Mouse (Mus musculus): ENCODE measurements around the gene H2-Ob.

GRCm38 (mm10) chr17:34188986-34189385, 49.7 kb upstream of the H2-Ob start:
- TF ChIP-seq CTCF (IDR thresholded peaks at IDR 0.05; ENCODE audit: insufficient read depth, low read depth, low read length) (no peak), POLR2A (IDR thresholded peaks at IDR 0.05; ENCODE audit: insufficient read depth, low read depth, low read length) (no peak)

Measured in olfactory bulb, adult 2 months (tissue).